Mouse (Mus musculus): ENCODE results near the gene Rpl29. TPM values are rescaled to one million over a fixed set of nuclear protein-coding genes. Genes with fewer than 3 reads are reported as not detected.

Gene Rpl29
- total RNA-seq, 2 experiments from 2014 or later, result 403 to 404 TPM

- no peak for DNase-seq
- intact Hi-C loops (cut with DNase I), result no loop called here
These were observed 40.5 kb downstream of the Rpl29 start for GRCm38 (mm10) chr9:106469776-106470175.

- intact Hi-C loops (cut with DNase I), result no loop called here
- DNase-seq, result no peak
These were observed 41.9 kb downstream of the Rpl29 start for GRCm38 (mm10) chr9:106470991-106471750.

- peak; percentile 76 to 77 for DNase-seq
- intact Hi-C loops (cut with DNase I), result loop anchor here (2.0 kb wide), 1 partner anchor 183 kb away; no protein-coding TSS in a partner anchor
These were observed 42.6 kb downstream of the Rpl29 start for GRCm38 (mm10) chr9:106471892-106472291.

GRCm38 (mm10) chr9:106472321-106472720 lies 43.1 kb downstream of the Rpl29 start:
- DNase-seq, result no peak
- intact Hi-C loops (cut with DNase I), result loop anchor here (2.0 kb wide), 1 partner anchor 184 kb away; no protein-coding TSS in a partner anchor

GRCm38 (mm10) chr9:106473081-106473752 lies 44.0 kb downstream of the Rpl29 start:
- no peak for DNase-seq
- intact Hi-C loops (cut with DNase I), result loop anchor here (2.0 kb wide), 1 partner anchor 184 kb away; no protein-coding TSS in a partner anchor

GRCm38 (mm10) chr9:106473753-106474105 lies 44.5 kb downstream of the Rpl29 start:
- DNase-seq, result no peak
- intact Hi-C loops (cut with DNase I), result loop anchor here (2.0 kb wide), 1 partner anchor 185 kb away; no protein-coding TSS in a partner anchor

- intact Hi-C loops (cut with DNase I), result no loop called here
- DNase-seq, result peak; percentile 76 to 85
These were observed 45.2 kb downstream of the Rpl29 start for GRCm38 (mm10) chr9:106474456-106474855.

- intact Hi-C loops (cut with DNase I), result loop anchor here (5.0 kb wide), 1 partner anchor 168 kb away; no protein-coding TSS in a partner anchor
- DNase-seq, result peak in 1 of 2 experiments; percentile 59
These were observed 45.8 kb downstream of the Rpl29 start for GRCm38 (mm10) chr9:106475046-106475445.

GRCm38 (mm10) chr9:106475663-106476001 lies 46.4 kb downstream of the Rpl29 start, which contains the start of gene Rrp9:
TSS of gene Rrp9 (plus strand) at chr9:106475963.
- intact Hi-C loops (cut with DNase I), result loop anchor here (1.0 to 5.0 kb wide), 4 partner anchors 27 to 193 kb away; partner anchors contain the start of gene Rpl29
- DNase-seq, result no peak

- intact Hi-C loops (cut with DNase I), result loop anchor here (1.0 to 5.0 kb wide), 4 partner anchors 28 to 193 kb away; partner anchors contain the start of gene Rpl29
These were observed 47.0 kb downstream of the Rpl29 start for GRCm38 (mm10) chr9:106476002-106476923.

GRCm38 (mm10) chr9:106476924-106477484 lies 47.8 kb downstream of the Rpl29 start, which contains the start of gene Parp3:
TSS of gene Parp3 (minus strand) at chr9:106476949.
- intact Hi-C loops (cut with DNase I), result loop anchor here (1.0 to 5.0 kb wide), 4 partner anchors 29 to 194 kb away; partner anchors contain the start of gene Rpl29
- DNase-seq, result peak; percentile 99 to 100

More at GRCm38 (mm10) chr9:106476002-106476923, 47.0 kb downstream of the Rpl29 start:
- DNase-seq, result peak; percentile 83 to 84

GRCm38 (mm10) chr9:106477649-106478048 lies 48.4 kb downstream of the Rpl29 start:
- intact Hi-C loops (cut with DNase I), result loop anchor here (2.0 to 5.0 kb wide), 3 partner anchors 49 to 195 kb away; partner anchors contain the start of gene Rpl29
- no peak for DNase-seq

GRCm38 (mm10) chr9:106478101-106478500 lies 48.8 kb downstream of the Rpl29 start:
- intact Hi-C loops (cut with DNase I), result loop anchor here (5.0 kb wide), 1 partner anchor 171 kb away; no protein-coding TSS in a partner anchor
- peak in 1 of 2 experiments; percentile 1 for DNase-seq

- DNase-seq, result no peak
- intact Hi-C loops (cut with DNase I), result no loop called here
These were observed 51.3 kb downstream of the Rpl29 start for GRCm38 (mm10) chr9:106480541-106480940.

- DNase-seq, result no peak
- intact Hi-C loops (cut with DNase I), result no loop called here
These were observed 51.8 kb downstream of the Rpl29 start for GRCm38 (mm10) chr9:106481075-106481474.

Other genes starting within 250 kb of the Rpl29 start
- gene Ppm1m, start 229.7 kb upstream of the Rpl29 start, total RNA-seq (2021), result 10 to 100 TPM; 15.4 to 19.5 TPM
- 100 to 1,000 TPM; 112 to 132 TPM for gene Twf2, start 226.3 kb upstream of the Rpl29 start, total RNA-seq (2021)
- gene Tlr9, start 206.9 kb upstream of the Rpl29 start, total RNA-seq (2021), result under 1 TPM; 0.72 to 0.79 TPM
- 100 to 1,000 TPM; 492 to 534 TPM for gene Alas1, start 180.8 kb upstream of the Rpl29 start, total RNA-seq (2021)
- gene Poc1a, start 148.4 kb upstream of the Rpl29 start, total RNA-seq (2021), result 1 to 10 TPM; 6.4 to 7.2 TPM
- gene Dusp7, start 60.8 kb upstream of the Rpl29 start, total RNA-seq (2021), result 10 to 100 TPM; 47.0 to 47.1 TPM
- gene Acy1, start 8.9 kb downstream of the Rpl29 start, total RNA-seq (2021), result 10 to 100 TPM; 17.0 to 17.8 TPM
- 1 to 10 TPM; 4.6 to 6.2 TPM for gene Abhd14b, start 18.0 kb downstream of the Rpl29 start, total RNA-seq (2021)
- gene Abhd14a, start 18.2 kb downstream of the Rpl29 start, total RNA-seq (2021), result 10 to 100 TPM; 20.0 to 22.4 TPM
- 10 to 100 TPM; 77.4 to 89.6 TPM for gene Pcbp4, start 23.8 kb downstream of the Rpl29 start, total RNA-seq (2021)
- gene Gpr62, start 36.5 kb downstream of the Rpl29 start, total RNA-seq (2021), result under 1 TPM in 1 of 2 experiments, not detected in 1; 0.12 TPM
- gene Rrp9, start 46.5 kb downstream of the Rpl29 start, total RNA-seq (2021), result 10 to 100 TPM; 18.8 to 19.1 TPM
- 10 to 100 TPM; 12.5 to 13.5 TPM for gene Parp3, start 47.5 kb downstream of the Rpl29 start, total RNA-seq (2021)
- not detected for gene Iqcf1, start 70.5 kb downstream of the Rpl29 start, total RNA-seq (2021)
- not detected for gene Iqcf5, start 85.1 kb downstream of the Rpl29 start, total RNA-seq (2021)
- gene Iqcf3, start 132.2 kb downstream of the Rpl29 start, total RNA-seq (2021), result not detected
- gene Iqcf4, start 141.5 kb downstream of the Rpl29 start, total RNA-seq (2021), result not detected
- gene Iqcf6, start 197.1 kb downstream of the Rpl29 start, total RNA-seq (2021), result not detected
- not detected for gene Grm2, start 226.6 kb downstream of the Rpl29 start, total RNA-seq (2021)